Mouse (Mus musculus): ENCODE data around the gene Gas7.

GRCm38 (mm10) chr11:67734597-67734996 lies 279.4 kb downstream of the Gas7 start:
- no peak for TF ChIP-seq FLI1 (IDR thresholded peaks at IDR 0.05; ENCODE audit: low read length)
- TF ChIP-seq GATA1 (IDR thresholded peaks at IDR 0.05; ENCODE audit: borderline replicate concordance, low read length) = no peak

Data from megakaryocyte, embryonic 14.5 days (primary cell).